Mouse (Mus musculus) limb, embryonic 15.5 days (tissue): ENCODE measurements around the gene Slc9a9. TPM values are rescaled to one million over a fixed set of nuclear protein-coding genes. Genes with fewer than 3 reads are reported as not detected.

Source experiments
- ATAC-seq: fragments of 200-750 bp; cut with Nextera tagmentation; 2 replicates; pipeline ENCODE4 v1.8.0; 2017; ENCODE audit warnings: low read depth, moderate TSS enrichment; ENCODE audit not compliant: insufficient number of reproducible peaks, low FRiP score, low TSS enrichment
- H3K27ac ChIP-seq: fragments of 300-500 bp; sonication (generic); 2 replicates; pipeline ENCODE4 v1.5.1; 2015; ENCODE audit warnings: moderate library complexity, mild to moderate bottlenecking, inconsistent platforms
- H3K27me3 ChIP-seq: fragments of 300-500 bp; sonication (generic); 2 replicates; pipeline ENCODE4 v1.6.1; 2015; ENCODE audit warnings: inconsistent platforms
- H3K36me3 ChIP-seq: fragments of 300-500 bp; sonication (generic); 2 replicates; pipeline ENCODE4 v1.6.1; 2015; ENCODE audit warnings: inconsistent platforms
- H3K4me1 ChIP-seq: fragments of 300-500 bp; sonication (generic); 2 replicates; pipeline ENCODE4 v1.6.1; 2015; ENCODE audit warnings: inconsistent platforms
- H3K4me2 ChIP-seq: fragments of 300-500 bp; sonication (generic); 2 replicates; pipeline ENCODE4 v1.6.1; 2015; ENCODE audit warnings: mild to moderate bottlenecking, inconsistent platforms
- H3K4me3 ChIP-seq: fragments of 300-500 bp; sonication (generic); 2 replicates; pipeline ENCODE4 v1.5.1; 2015; ENCODE audit warnings: mild to moderate bottlenecking, inconsistent platforms
- H3K9ac ChIP-seq: fragments of 300-500 bp; sonication (generic); 2 replicates; pipeline ENCODE4 v1.6.1; 2015; ENCODE audit warnings: inconsistent platforms
- H3K9me3 ChIP-seq: fragments of 300-500 bp; sonication (generic); 2 replicates; pipeline ENCODE4 v1.6.1; 2016; ENCODE audit warnings: inconsistent platforms
- WGBS: fragments of 180-500 bp; shearing (Covaris S2); methylation state at CpG from one replicate; pipeline ENCODE4 v1.1.7; 2015; 5-methylcytosine and 5-hydroxymethylcytosine counted together
- polyA plus RNA-seq: library from polyadenylated mRNA; unstranded; fragments of >200 nt; fragmentation: Nextera tagmentation; extraction: Ambion mirVana; gene quantifications from 2 replicates; pipeline ENCODE4 v1.2.1, GENCODE M21; 2015

The Slc9a9 gene
- polyA plus RNA-seq, 1 experiment from 2014 or later = 6.1 TPM

DNA sequence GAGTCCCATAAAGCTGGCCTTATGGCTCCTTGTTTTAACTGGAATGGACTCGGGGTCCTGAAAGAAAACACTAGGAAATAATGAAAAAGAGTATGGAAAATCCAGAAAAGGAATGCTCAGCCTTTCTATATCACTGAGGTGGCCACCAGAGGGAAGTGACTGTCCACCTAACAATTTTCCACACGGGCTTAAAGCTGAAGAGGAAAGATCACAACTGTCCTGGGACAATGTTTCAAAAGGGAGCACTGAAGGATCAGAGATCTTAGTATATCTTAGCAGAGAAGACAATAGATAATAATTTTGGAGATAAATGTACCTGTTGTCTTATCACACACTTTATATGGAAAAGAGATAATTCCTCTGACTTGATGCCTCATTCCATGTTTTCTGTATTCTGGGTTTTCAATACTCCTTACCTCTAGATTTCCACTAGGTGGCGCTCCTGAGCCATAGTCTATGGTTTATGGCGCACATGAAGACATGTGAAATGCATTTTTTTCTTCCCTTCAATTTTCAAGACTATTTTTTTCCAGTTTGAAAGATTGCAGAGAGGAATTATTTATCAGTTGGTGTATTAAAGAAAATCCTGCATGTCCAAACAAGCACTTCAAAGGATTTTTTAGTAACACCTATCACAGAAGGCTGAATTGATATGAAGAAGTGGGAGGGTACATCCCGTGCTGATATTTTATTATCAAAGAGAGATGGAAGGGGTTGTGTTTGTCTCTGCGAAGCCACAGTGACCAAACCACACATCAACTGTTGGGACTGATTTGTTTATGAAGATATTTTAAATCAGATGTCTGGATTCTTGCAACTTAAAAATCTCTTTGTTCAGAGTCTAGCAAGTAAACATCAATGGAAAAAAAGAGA, 69.1 kb downstream of the Slc9a9 start:
- WGBS = 40% methylated on average over 6 of the region's 6 CpGs
- H3K36me3 ChIP-seq = no peaks in the 10 kb centered on the region
- no peak for ATAC-seq

DNA sequence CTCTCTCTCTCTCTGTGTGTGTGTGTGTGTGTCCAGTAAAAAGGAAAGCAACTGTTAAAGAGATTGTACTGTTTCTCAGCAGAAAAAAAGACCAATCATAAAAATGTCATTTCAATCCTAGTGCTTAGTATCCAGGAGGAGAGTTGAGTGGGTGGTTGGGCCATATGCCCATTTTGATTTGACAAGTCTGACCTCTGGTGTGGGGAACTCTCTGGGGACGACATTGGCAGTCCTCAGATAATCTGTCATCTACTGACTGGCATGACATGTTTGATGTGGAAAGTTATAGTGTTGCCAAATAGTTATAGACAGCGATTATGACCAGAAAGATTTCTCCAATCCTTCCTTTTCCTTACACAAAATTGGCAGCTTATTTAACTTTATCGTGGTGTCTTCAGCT, 71.1 kb downstream of the Slc9a9 start:
- H3K9ac ChIP-seq = no peak overlapping the region
- H3K27me3 ChIP-seq = no peaks in the 10 kb centered on the region
- H3K4me3 ChIP-seq = no peak overlapping the region
- H3K4me1 ChIP-seq = no peaks in the 10 kb centered on the region
- no peaks in the 10 kb centered on the region for H3K36me3 ChIP-seq
- WGBS = 72% methylated on average over 3 of the region's 3 CpGs
- H3K9me3 ChIP-seq = no peaks in the 10 kb centered on the region
- no peak for ATAC-seq
- no peak overlapping the region for H3K27ac ChIP-seq
- H3K4me2 ChIP-seq = no peak overlapping the region

More for the DNA sequence above, 69.1 kb downstream of the Slc9a9 start:
- Histone ChIP-seq H3K9ac (no peak overlapping the region), H3K9me3 (no peaks in the 10 kb centered on the region), H3K4me1 (no peaks in the 10 kb centered on the region), H3K4me3 (no peak overlapping the region), H3K27me3 (no peaks in the 10 kb centered on the region), H3K27ac (no peak overlapping the region), H3K4me2 (no peak overlapping the region)

DNA sequence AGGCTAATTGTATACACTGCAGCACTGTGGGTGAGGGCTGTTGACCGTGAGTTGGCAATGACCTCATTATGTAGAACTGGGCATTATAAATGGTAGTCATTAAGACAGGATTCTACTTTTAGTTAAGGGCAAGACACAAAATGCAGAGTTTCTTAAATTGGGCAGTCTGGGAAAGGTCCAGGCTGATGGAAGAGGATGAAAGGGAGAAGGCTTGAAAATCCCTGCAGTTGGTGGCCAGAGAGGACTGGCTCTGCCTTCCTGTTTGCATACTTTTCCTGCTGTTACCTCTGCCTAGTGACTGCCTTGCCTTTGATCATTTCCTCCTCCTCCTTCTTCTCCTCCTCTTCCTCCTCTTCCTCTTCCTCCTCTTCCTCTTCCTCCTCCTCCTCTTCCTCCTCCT, 73.6 kb downstream of the Slc9a9 start:
- no peak overlapping the region for H3K4me2 ChIP-seq
- ATAC-seq = no peak
- WGBS = 88% methylated on average over 1 of the region's 1 CpGs
- no peaks in the 10 kb centered on the region for H3K36me3 ChIP-seq
- H3K4me1 ChIP-seq = no peaks in the 10 kb centered on the region
- no peak overlapping the region for H3K4me3 ChIP-seq
- no peak overlapping the region for H3K9ac ChIP-seq
- no peak overlapping the region for H3K27ac ChIP-seq
- no peaks in the 10 kb centered on the region for H3K9me3 ChIP-seq
- H3K27me3 ChIP-seq = no peaks in the 10 kb centered on the region

DNA sequence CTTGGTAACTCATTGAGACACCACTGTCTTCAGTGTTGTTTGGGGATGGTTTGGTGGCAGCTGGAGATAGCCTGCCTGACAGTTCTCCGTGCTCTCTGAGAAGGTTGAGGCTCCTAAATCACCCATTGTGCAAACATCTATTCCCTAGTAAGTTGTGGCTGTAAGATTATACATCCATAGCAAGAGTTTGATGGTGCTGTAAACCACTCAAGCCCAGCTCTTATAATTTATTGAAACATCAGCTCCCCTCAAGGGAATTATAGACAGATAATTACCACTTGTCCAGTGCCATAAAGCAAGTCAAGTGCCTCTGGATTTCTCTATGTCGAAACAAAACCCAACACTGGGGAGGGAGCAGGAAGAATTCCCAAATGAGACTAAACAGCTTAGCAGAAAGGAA, 78.8 kb downstream of the Slc9a9 start:
- WGBS = 56% methylated on average over 2 of the region's 2 CpGs
- ATAC-seq = no peak

DNA sequence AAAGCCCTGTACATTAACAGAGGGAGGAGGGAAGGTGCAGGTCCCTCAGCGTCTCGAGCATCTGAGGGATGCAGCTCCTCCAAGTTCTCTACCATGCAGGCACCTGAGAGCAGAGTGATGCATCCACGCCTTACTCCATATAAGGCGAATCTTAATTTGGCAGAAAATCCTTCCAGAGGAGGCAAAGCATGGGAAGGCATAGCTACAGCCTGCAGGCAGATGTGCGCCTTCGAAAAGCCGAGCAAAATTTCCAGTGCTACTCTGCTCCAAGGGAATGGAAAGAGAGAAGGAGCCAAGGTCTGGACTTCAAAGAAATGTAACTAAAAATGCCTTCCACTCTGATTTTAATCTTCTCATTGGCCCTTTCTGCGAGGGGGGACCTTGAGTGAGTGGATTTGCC, 80.5 kb downstream of the Slc9a9 start:
- WGBS = 52% methylated on average over 8 of the region's 8 CpGs
- Histone ChIP-seq H3K27ac (no peak overlapping the region), H3K9ac (no peak overlapping the region), H3K4me2 (no peak overlapping the region), H3K4me3 (no peak overlapping the region), H3K9me3 (no peaks in the 10 kb centered on the region), H3K27me3 (no peaks in the 10 kb centered on the region), H3K4me1 (no peaks in the 10 kb centered on the region), H3K36me3 (no peaks in the 10 kb centered on the region)
- ATAC-seq = no peak

More for the DNA sequence above, 78.8 kb downstream of the Slc9a9 start:
- no peak overlapping the region for H3K4me2 ChIP-seq
- no peak overlapping the region for H3K27ac ChIP-seq
- H3K27me3 ChIP-seq = no peaks in the 10 kb centered on the region
- H3K4me3 ChIP-seq = no peak overlapping the region
- no peaks in the 10 kb centered on the region for H3K9me3 ChIP-seq
- H3K9ac ChIP-seq = no peak overlapping the region
- H3K36me3 ChIP-seq = no peaks in the 10 kb centered on the region
- H3K4me1 ChIP-seq = no peaks in the 10 kb centered on the region

DNA sequence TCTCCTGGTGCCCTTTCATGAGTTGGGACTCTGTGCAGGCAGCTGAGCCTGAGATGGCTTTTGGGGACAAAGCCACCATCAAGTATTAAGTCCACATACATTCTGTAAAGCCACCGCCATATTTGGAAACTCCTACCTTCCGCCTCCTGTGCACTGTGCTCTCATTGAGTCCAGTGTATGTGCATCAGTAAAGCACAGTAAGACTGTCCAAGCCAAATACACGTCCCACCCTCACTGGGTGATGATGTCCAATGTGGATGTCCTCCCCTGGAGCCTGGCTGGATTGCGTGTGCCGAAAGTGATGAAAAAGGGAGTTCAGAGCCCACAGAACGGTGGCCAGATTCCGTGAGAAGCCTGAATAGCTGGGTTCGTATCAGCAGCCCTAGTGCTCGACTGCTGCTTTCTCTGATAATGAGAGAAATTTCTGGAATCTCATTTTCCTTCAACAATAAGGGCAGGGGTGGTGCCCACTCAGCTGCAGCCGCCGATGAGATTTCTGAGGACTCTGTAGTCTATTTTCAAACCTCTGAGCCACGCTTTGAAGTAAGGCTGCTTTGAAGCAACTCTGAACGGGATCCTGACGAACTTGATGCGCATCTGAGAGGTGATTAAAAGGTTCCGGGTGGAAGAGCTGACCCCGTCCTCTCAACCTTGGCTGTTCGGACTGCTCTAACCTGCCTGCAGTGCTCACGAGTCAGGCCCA, 81.4 kb downstream of the Slc9a9 start:
- 78% methylated on average over 19 of the region's 19 CpGs for WGBS
- no peak overlapping the region for H3K27ac ChIP-seq

DNA sequence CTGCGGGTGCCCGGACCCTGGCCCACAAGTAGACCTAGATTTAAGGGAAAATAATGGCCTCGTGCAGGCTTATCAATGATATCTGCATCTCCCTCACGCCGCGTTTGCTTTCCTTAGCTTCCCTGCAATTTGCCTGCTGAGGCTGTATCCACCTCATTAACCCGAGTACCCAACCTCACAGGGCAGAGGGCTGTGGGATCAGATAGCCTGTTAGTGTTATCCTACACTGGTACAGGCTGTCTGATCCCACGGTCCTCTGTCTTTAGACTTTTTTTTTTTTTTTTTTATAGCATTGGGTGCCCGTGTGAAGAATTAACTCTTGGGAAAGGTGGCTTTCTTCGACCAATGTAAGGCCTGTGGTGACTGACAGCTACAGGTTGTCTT, 81.9 kb downstream of the Slc9a9 start:
- H3K27me3 ChIP-seq = no peaks in the 10 kb centered on the region
- H3K9me3 ChIP-seq = no peaks in the 10 kb centered on the region
- no peak overlapping the region for H3K4me2 ChIP-seq
- no peaks in the 10 kb centered on the region for H3K4me1 ChIP-seq
- H3K4me3 ChIP-seq = no peak overlapping the region
- no peak overlapping the region for H3K9ac ChIP-seq
- H3K36me3 ChIP-seq = no peaks in the 10 kb centered on the region
- 69% methylated on average over 10 of the region's 10 CpGs for WGBS
- ATAC-seq = no peak
- H3K27ac ChIP-seq = no peak overlapping the region

More for the DNA sequence above, 81.4 kb downstream of the Slc9a9 start:
- ATAC-seq = no peak; the same call in 1 of the 2 replicates
- Histone ChIP-seq H3K4me3 (no peak overlapping the region), H3K9ac (no peak overlapping the region), H3K36me3 (no peaks in the 10 kb centered on the region), H3K9me3 (no peaks in the 10 kb centered on the region), H3K27me3 (no peaks in the 10 kb centered on the region), H3K4me2 (no peak overlapping the region), H3K4me1 (no peaks in the 10 kb centered on the region)

DNA sequence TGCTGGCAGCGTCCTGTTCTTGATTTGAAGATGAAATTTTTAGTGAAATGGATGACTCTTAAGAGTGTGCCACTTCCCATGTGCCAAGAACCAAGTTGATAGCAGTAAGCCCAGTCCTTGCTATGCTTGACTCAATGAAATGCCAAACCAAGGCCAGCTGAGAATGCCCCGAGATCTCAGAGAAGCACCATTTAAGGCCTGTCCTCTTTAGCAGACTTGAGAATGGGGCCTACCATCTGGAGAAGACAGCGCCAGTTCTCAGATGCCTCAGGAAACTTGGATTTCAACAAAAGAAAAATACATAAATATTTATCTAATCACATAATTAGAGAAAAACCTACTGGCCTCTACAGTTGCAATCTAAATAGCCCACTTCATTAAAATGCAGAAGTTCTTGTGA, 82.4 kb downstream of the Slc9a9 start:
- ATAC-seq = no peak
- 84% methylated on average over 3 of the region's 3 CpGs for WGBS
- H3K4me3 ChIP-seq = no peak overlapping the region
- H3K4me2 ChIP-seq = no peak overlapping the region
- H3K9me3 ChIP-seq = no peaks in the 10 kb centered on the region
- no peak overlapping the region for H3K27ac ChIP-seq
- no peak overlapping the region for H3K9ac ChIP-seq
- H3K36me3 ChIP-seq = no peaks in the 10 kb centered on the region
- H3K4me1 ChIP-seq = no peaks in the 10 kb centered on the region
- H3K27me3 ChIP-seq = no peaks in the 10 kb centered on the region

DNA sequence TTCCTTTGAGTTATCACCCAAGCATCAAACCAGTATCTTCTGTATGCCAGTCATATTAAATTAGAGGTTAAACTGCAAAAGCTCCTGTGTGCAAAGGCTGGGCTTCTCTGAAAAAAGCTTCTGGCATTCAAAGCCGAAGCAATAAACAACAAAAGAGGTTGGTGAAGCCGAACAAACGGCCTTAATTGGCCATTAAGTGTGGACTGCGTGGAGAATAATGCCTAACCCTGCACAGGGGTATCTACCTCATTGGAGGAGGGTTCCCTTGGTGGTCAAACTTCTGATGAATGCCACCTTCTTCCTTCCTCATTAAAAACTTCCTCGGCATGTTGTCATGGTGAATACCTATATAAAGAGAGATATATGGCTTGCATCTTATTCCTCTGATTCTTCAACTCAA, 90.2 kb downstream of the Slc9a9 start:
- Histone ChIP-seq H3K4me1 (no peaks in the 10 kb centered on the region), H3K9ac (no peak overlapping the region), H3K36me3 (no peaks in the 10 kb centered on the region), H3K9me3 (no peaks in the 10 kb centered on the region), H3K27me3 (no peaks in the 10 kb centered on the region), H3K27ac (no peak overlapping the region), H3K4me3 (no peak overlapping the region), H3K4me2 (no peak overlapping the region)
- ATAC-seq = no peak
- WGBS = 21% methylated on average over 5 of the region's 5 CpGs

DNA sequence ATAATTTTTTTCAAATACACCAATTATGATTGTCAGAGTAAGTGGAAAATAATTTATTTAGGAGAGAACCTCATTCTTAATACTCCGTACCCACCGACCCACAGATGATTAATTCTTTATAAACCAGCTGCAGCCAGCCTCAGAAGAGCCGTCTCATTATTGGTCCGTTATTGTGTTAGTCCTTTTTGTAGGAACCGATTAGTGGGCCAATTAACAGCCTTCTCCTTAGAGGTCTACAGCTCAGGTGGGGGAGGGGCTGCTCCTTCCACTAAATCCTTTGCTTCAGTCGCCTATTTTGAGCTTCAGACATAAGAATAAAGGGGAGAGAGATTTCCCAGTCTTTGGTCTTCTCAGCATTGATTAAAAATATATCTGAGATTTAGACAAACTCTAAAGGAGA, 98.4 kb downstream of the Slc9a9 start:
- H3K27me3 ChIP-seq = no peaks in the 10 kb centered on the region
- no peaks in the 10 kb centered on the region for H3K4me1 ChIP-seq
- ATAC-seq = no peak
- no peak overlapping the region for H3K9ac ChIP-seq
- no peaks in the 10 kb centered on the region for H3K9me3 ChIP-seq
- no peak overlapping the region for H3K4me3 ChIP-seq
- no peak overlapping the region for H3K4me2 ChIP-seq
- H3K36me3 ChIP-seq = no peaks in the 10 kb centered on the region
- WGBS = 46% methylated on average over 6 of the region's 6 CpGs
- no peak overlapping the region for H3K27ac ChIP-seq

DNA sequence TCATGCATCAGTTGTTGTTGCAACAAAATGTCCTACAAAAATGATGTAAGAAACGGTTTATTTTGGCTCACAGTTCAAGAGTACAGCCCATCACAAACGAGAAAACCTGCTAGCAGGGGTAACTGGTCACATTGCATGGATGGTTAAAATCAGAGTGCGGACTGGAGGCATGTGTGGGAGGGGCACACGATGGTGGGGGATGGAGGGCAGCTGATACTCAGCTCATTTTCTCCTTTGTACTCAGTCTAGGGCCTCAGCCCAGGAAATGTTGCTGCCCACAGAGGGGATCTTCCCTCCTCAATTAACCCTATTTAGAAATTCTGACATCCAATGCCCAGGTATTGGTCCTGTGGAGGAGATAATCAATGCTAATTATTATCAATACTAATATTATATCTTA, 98.8 kb downstream of the Slc9a9 start:
- no peak overlapping the region for H3K4me2 ChIP-seq
- no peak for ATAC-seq
- no peaks in the 10 kb centered on the region for H3K4me1 ChIP-seq
- no peak overlapping the region for H3K9ac ChIP-seq
- 72% methylated on average over 4 of the region's 4 CpGs for WGBS
- H3K36me3 ChIP-seq = no peaks in the 10 kb centered on the region
- H3K27me3 ChIP-seq = no peaks in the 10 kb centered on the region
- no peaks in the 10 kb centered on the region for H3K9me3 ChIP-seq
- H3K4me3 ChIP-seq = no peak overlapping the region
- no peak overlapping the region for H3K27ac ChIP-seq

DNA sequence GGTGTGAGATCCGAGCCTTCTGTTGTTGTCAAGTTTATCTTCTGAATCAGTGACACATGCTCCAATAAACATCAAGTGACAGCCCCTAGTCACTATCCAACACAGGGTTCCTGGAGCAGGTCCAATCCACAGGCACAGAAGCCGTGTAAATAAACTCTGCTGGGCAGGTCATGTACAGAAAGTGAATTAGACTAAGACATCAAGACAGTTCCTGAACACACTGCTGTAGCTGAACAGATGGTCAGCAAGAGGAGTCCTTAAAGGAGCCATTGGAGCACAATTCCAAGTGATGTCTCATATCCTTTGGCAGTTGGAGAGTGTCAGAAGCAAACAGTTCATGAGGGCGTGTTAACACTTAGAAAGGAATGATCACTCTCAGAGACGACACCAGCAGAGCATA, 103.6 kb downstream of the Slc9a9 start:
- H3K9me3 ChIP-seq = no peaks in the 10 kb centered on the region
- H3K9ac ChIP-seq = no peak overlapping the region
- no peak overlapping the region for H3K4me3 ChIP-seq
- H3K4me2 ChIP-seq = no peak overlapping the region
- WGBS = 75% methylated on average over 4 of the region's 4 CpGs
- no peaks in the 10 kb centered on the region for H3K27me3 ChIP-seq
- H3K36me3 ChIP-seq = no peaks in the 10 kb centered on the region
- H3K27ac ChIP-seq = no peak overlapping the region
- no peaks in the 10 kb centered on the region for H3K4me1 ChIP-seq
- no peak for ATAC-seq
